7 mouse cellular contexts compared by ENCODE assay signal in genomic region chr11:59209580-59209979, GRCm38 (mm10). TPM values are rescaled to one million over a fixed set of nuclear protein-coding genes. Genes with fewer than 3 reads are reported as not detected.
DNase-seq lines count a peak whose midpoint lies in the region; ATAC-seq and TF ChIP-seq lines count a peak whose summit lies in the region.

No protein-coding gene starts in this region.

- TF ChIP-seq CTCF in lung, embryonic 14.5 days (IDR thresholded peaks at IDR 0.05; ENCODE audit: low read depth), result no peak
- TF ChIP-seq CTCF in lung, adult 2 months (IDR thresholded peaks at IDR 0.05; ENCODE audit: insufficient read depth, low read length), result no peak

- H3K9me3 ChIP-seq in lung, embryonic 14.5 days (ENCODE audit: low read depth, low read length), result no peaks in the 10 kb centered on the region
- H3K9me3 ChIP-seq in forebrain, embryonic 12.5 days, result no peaks in the 10 kb centered on the region
- H3K9me3 ChIP-seq in limb, embryonic 11.5 days (ENCODE audit: control insufficient read depth, low read length), result no peaks in the 10 kb centered on the region
- H3K9me3 ChIP-seq in neural tube, embryonic 15.5 days (replicated peaks), result no peaks in the 10 kb centered on the region

- no peak overlapping the region for H3K9ac ChIP-seq in lung, embryonic 14.5 days
- H3K9ac ChIP-seq in forebrain, embryonic 12.5 days, result no peak overlapping the region; the same call in 1 of the 2 replicates
- no peak overlapping the region for H3K9ac ChIP-seq in limb, embryonic 11.5 days (ENCODE audit: low read length)
- 0 out of 2 replicates have a peak overlapping the region, but pooled peaks have one; percentile 84 for H3K9ac ChIP-seq in neural tube, embryonic 15.5 days (replicated peaks)

- H3K27me3 ChIP-seq in lung, embryonic 14.5 days (ENCODE audit: insufficient read depth, low read length), result no peaks in the 10 kb centered on the region
- H3K27me3 ChIP-seq in forebrain, embryonic 12.5 days, result no peaks in the 10 kb centered on the region
- no peaks in the 10 kb centered on the region for H3K27me3 ChIP-seq in limb, embryonic 11.5 days (ENCODE audit: control insufficient read depth, insufficient read depth, low read length)
- H3K27me3 ChIP-seq in neural tube, embryonic 15.5 days (replicated peaks), result no peaks in the 10 kb centered on the region

- no peaks in the 10 kb centered on the region for H3K4me1 ChIP-seq in lung, embryonic 14.5 days (ENCODE audit: insufficient read depth)
- H3K4me1 ChIP-seq in lung, adult 2 months (ENCODE audit: control insufficient read depth, insufficient read depth, low read length), result peaks cover 17% of the 10 kb centered on the region
- peaks cover 20% of the 10 kb centered on the region for H3K4me1 ChIP-seq in forebrain, embryonic 12.5 days
- H3K4me1 ChIP-seq in limb, embryonic 11.5 days (ENCODE audit: control insufficient read depth, insufficient read depth, low read length), result peaks cover 8% of the 10 kb centered on the region; the same call in 1 of the 2 replicates
- peaks cover 28% of the 10 kb centered on the region for H3K4me1 ChIP-seq in neural tube, embryonic 15.5 days

- peak overlapping the region; percentile 85 for H3K4me2 ChIP-seq in lung, embryonic 14.5 days
- H3K4me2 ChIP-seq in forebrain, embryonic 12.5 days, result peak overlapping the region; percentile 86
- H3K4me2 ChIP-seq in limb, embryonic 11.5 days (ENCODE audit: low read depth, severe bottlenecking), result peak overlapping the region; percentile 84; the same call in 1 of the 2 replicates
- H3K4me2 ChIP-seq in neural tube, embryonic 15.5 days, result peak overlapping the region; percentile 91

- H3K36me3 ChIP-seq in lung, embryonic 14.5 days (ENCODE audit: insufficient read depth), result peaks cover 68% of the 10 kb centered on the region
- H3K36me3 ChIP-seq in forebrain, embryonic 12.5 days (replicated peaks), result peaks cover 63% of the 10 kb centered on the region
- peaks cover 16% of the 10 kb centered on the region for H3K36me3 ChIP-seq in limb, embryonic 11.5 days (ENCODE audit: control insufficient read depth, insufficient read depth, low read length)
- H3K36me3 ChIP-seq in neural tube, embryonic 15.5 days, result peaks cover 60% of the 10 kb centered on the region

- no peak for TF ChIP-seq POLR2A in lung, adult 2 months (IDR thresholded peaks at IDR 0.05; ENCODE audit: borderline replicate concordance, extremely low read depth, low read depth, low read length)

- no peak overlapping the region; the same call in 1 of the 2 replicates for H3K27ac ChIP-seq in lung, embryonic 14.5 days (ENCODE audit: low read depth)
- H3K27ac ChIP-seq in forebrain, embryonic 12.5 days, result no peak overlapping the region
- H3K27ac ChIP-seq in limb, embryonic 11.5 days (replicated peaks; ENCODE audit: low read depth, low read length), result no peak overlapping the region
- 0 out of 2 replicates have a peak overlapping the region, but pooled peaks have one; percentile 92 for H3K27ac ChIP-seq in neural tube, embryonic 15.5 days (replicated peaks)

- 59% methylated on average over 5 of the region's 5 CpGs for whole genome bisulfite sequencing in lung, embryonic 14.5 days
- WGBS in lung, adult 2 months, result 38% methylated on average over 5 of the region's 5 CpGs
- WGBS in forebrain, embryonic 12.5 days, result 62% methylated on average over 5 of the region's 5 CpGs
- 88% methylated on average over 5 of the region's 5 CpGs for WGBS in limb, embryonic 11.5 days
- 70% methylated on average over 5 of the region's 5 CpGs for WGBS in neural tube, embryonic 15.5 days

- peak overlapping the region; percentile 91; the same call in 1 of the 2 replicates for H3K4me3 ChIP-seq in lung, embryonic 14.5 days (ENCODE audit: low read depth, low read length)
- no peak overlapping the region for H3K4me3 ChIP-seq in lung, adult 2 months (replicated peaks; ENCODE audit: extremely low read depth, low read depth, low read length)
- peak overlapping the region; percentile 88 for H3K4me3 ChIP-seq in forebrain, embryonic 12.5 days (replicated peaks)
- H3K4me3 ChIP-seq in limb, embryonic 11.5 days (ENCODE audit: low read depth, low read length), result no peak overlapping the region; the same call in 1 of the 2 replicates
- peak overlapping the region; percentile 85 for H3K4me3 ChIP-seq in neural tube, embryonic 15.5 days (replicated peaks)

- DNase-seq in lung, embryonic 14.5 days, result peak; percentile 57
- DNase-seq in lung, adult 2 months, result no peak
- no peak for DNase-seq in limb, embryonic 11.5 days (ENCODE audit: low spot score)
- DNase-seq in thymus, postnatal 25 days, result no peak

- no peak for ATAC-seq in lung, embryonic 14.5 days (ENCODE audit: insufficient read depth)
- ATAC-seq in forebrain, embryonic 12.5 days (ENCODE audit: low FRiP score), result no peak
- no peak for ATAC-seq in limb, embryonic 11.5 days (ENCODE audit: insufficient number of reproducible peaks, low FRiP score, low TSS enrichment, low read depth)
- no peak for ATAC-seq in neural tube, embryonic 15.5 days (ENCODE audit: low FRiP score)
- ATAC-seq in cerebellum, adult (ENCODE audit: insufficient number of reproducible peaks, low FRiP score, low TSS enrichment), result no peak

RNA-seq across cellular contexts. Expression of gene 2310033P09Rik, which starts 1.5 kb away (rescaled TPM):
- polyA plus RNA-seq in lung, embryonic 14.5 days (2014; fragmentation: Nextera tagmentation; extraction: Ambion mirVana), result 32.5 and 32.9 TPM in 2 replicates
- 23.5 and 29.2 TPM in 2 replicates for polyA plus RNA-seq in lung, adult 2 months (2012; rRNA removed)
- 36.2 and 38.4 TPM in 2 replicates for polyA plus RNA-seq in forebrain, embryonic 12.5 days (2016; fragmentation: Nextera tagmentation; extraction: Ambion mirVana)
- polyA plus RNA-seq in limb, embryonic 11.5 days (2014; fragmentation: Nextera tagmentation; extraction: Ambion mirVana), result 41.7 and 41.8 TPM in 2 replicates
- polyA plus RNA-seq in neural tube, embryonic 15.5 days (2015; fragmentation: Nextera tagmentation; extraction: Ambion mirVana), result 27.3 and 28.6 TPM in 2 replicates

RNA-seq across cellular contexts. Expression of gene Mrpl55, which starts 7.3 kb away (rescaled TPM):
- 89.9 and 100 TPM in 2 replicates for polyA plus RNA-seq in lung, embryonic 14.5 days (2014; fragmentation: Nextera tagmentation; extraction: Ambion mirVana)
- 26.0 and 27.0 TPM in 2 replicates for polyA plus RNA-seq in lung, adult 2 months (2012; rRNA removed)
- 88.9 and 93.6 TPM in 2 replicates for polyA plus RNA-seq in forebrain, embryonic 12.5 days (2016; fragmentation: Nextera tagmentation; extraction: Ambion mirVana)
- 104 and 106 TPM in 2 replicates for polyA plus RNA-seq in limb, embryonic 11.5 days (2014; fragmentation: Nextera tagmentation; extraction: Ambion mirVana)
- 99.3 and 103 TPM in 2 replicates for polyA plus RNA-seq in neural tube, embryonic 15.5 days (2015; fragmentation: Nextera tagmentation; extraction: Ambion mirVana)

RNA-seq across cellular contexts. Expression of gene Guk1, which starts 17.6 kb away (rescaled TPM):
- polyA plus RNA-seq in lung, embryonic 14.5 days (2014; fragmentation: Nextera tagmentation; extraction: Ambion mirVana), result 140 and 141 TPM in 2 replicates
- 100 and 126 TPM in 2 replicates for polyA plus RNA-seq in lung, adult 2 months (2012; rRNA removed)
- polyA plus RNA-seq in forebrain, embryonic 12.5 days (2016; fragmentation: Nextera tagmentation; extraction: Ambion mirVana), result 83.4 and 95.5 TPM in 2 replicates
- polyA plus RNA-seq in limb, embryonic 11.5 days (2014; fragmentation: Nextera tagmentation; extraction: Ambion mirVana), result 136 and 149 TPM in 2 replicates
- 225 and 262 TPM in 2 replicates for polyA plus RNA-seq in neural tube, embryonic 15.5 days (2015; fragmentation: Nextera tagmentation; extraction: Ambion mirVana)

RNA-seq across cellular contexts. Expression of gene Arf1, which starts 18.5 kb away (rescaled TPM):
- 687 and 693 TPM in 2 replicates for polyA plus RNA-seq in lung, embryonic 14.5 days (2014; fragmentation: Nextera tagmentation; extraction: Ambion mirVana)
- polyA plus RNA-seq in lung, adult 2 months (2012; rRNA removed), result 525 and 566 TPM in 2 replicates
- 539 and 565 TPM in 2 replicates for polyA plus RNA-seq in forebrain, embryonic 12.5 days (2016; fragmentation: Nextera tagmentation; extraction: Ambion mirVana)
- 647 and 649 TPM in 2 replicates for polyA plus RNA-seq in limb, embryonic 11.5 days (2014; fragmentation: Nextera tagmentation; extraction: Ambion mirVana)
- polyA plus RNA-seq in neural tube, embryonic 15.5 days (2015; fragmentation: Nextera tagmentation; extraction: Ambion mirVana), result 645 and 662 TPM in 2 replicates

RNA-seq across cellular contexts. Expression of gene Gjc2, which starts 26.6 kb away (rescaled TPM):
- 0.16 and 0.34 TPM in 2 replicates for polyA plus RNA-seq in lung, embryonic 14.5 days (2014; fragmentation: Nextera tagmentation; extraction: Ambion mirVana)
- polyA plus RNA-seq in lung, adult 2 months (2012; rRNA removed), result 1.7 and 3.5 TPM in 2 replicates
- polyA plus RNA-seq in forebrain, embryonic 12.5 days (2016; fragmentation: Nextera tagmentation; extraction: Ambion mirVana), result 0.09 and 0.26 TPM in 2 replicates
- polyA plus RNA-seq in limb, embryonic 11.5 days (2014; fragmentation: Nextera tagmentation; extraction: Ambion mirVana), result 0.15 and 0.20 TPM in 2 replicates
- 0.29 and 0.42 TPM in 2 replicates for polyA plus RNA-seq in neural tube, embryonic 15.5 days (2015; fragmentation: Nextera tagmentation; extraction: Ambion mirVana)

Comparison
In these comparisons a context has a peak if more than half of its experiments do, and no peak if none do; other contexts are left out.
1. H3K4me3 ChIP-seq: peak in lung, embryonic 14.5 days (single experiment), forebrain, embryonic 12.5 days (single experiment) and neural tube, embryonic 15.5 days (single experiment); none in lung, adult 2 months (single experiment) and limb, embryonic 11.5 days (single experiment).
2. Peak in every context shown above with its lines, with median percentiles within 50 percentile points of each other: H3K4me2 ChIP-seq.